Mouse (Mus musculus): Measurements from ENCODE around the gene Ndufs8.

Ndufs8 gene

GRCm38 (mm10) chr19:3904363-3904675 lies 8.3 kb downstream of the Ndufs8 start:
- no peak for DNase-seq (ENCODE audit: low spot score)

GRCm38 (mm10) chr19:3903648-3904362 lies 8.8 kb downstream of the Ndufs8 start:
- no peak for DNase-seq (ENCODE audit: low spot score)

GRCm38 (mm10) chr19:3902966-3903365 lies 9.6 kb downstream of the Ndufs8 start:
- DNase-seq (ENCODE audit: low spot score) = no peak

- DNase-seq (ENCODE audit: low spot score) = no peak
These were observed 13.0 kb downstream of the Ndufs8 start for GRCm38 (mm10) chr19:3899618-3900017.

GRCm38 (mm10) chr19:3898952-3899351 lies 13.6 kb downstream of the Ndufs8 start:
- DNase-seq (ENCODE audit: low spot score) = no peak

- no peak for DNase-seq (ENCODE audit: low spot score)
These were observed 15.0 kb downstream of the Ndufs8 start for GRCm38 (mm10) chr19:3897557-3897956.

GRCm38 (mm10) chr19:3896208-3896607 lies 16.4 kb downstream of the Ndufs8 start:
- DNase-seq (ENCODE audit: low spot score) = no peak

GRCm38 (mm10) chr19:3895171-3895631 lies 17.4 kb downstream of the Ndufs8 start:
- DNase-seq (ENCODE audit: low spot score) = no peak

- DNase-seq (ENCODE audit: low spot score) = no peak
These were observed 18.3 kb downstream of the Ndufs8 start for GRCm38 (mm10) chr19:3894294-3894693.

GRCm38 (mm10) chr19:3893545-3894116 lies 18.9 kb downstream of the Ndufs8 start:
- no peak for DNase-seq (ENCODE audit: low spot score)

GRCm38 (mm10) chr19:3890181-3890580 lies 22.4 kb downstream of the Ndufs8 start:
- DNase-seq (ENCODE audit: low spot score) = no peak

GRCm38 (mm10) chr19:3889096-3889495 lies 23.5 kb downstream of the Ndufs8 start:
- no peak for DNase-seq (ENCODE audit: low spot score)

GRCm38 (mm10) chr19:3884325-3884990 lies 28.1 kb downstream of the Ndufs8 start:
- no peak for DNase-seq (ENCODE audit: low spot score)

- no peak for DNase-seq (ENCODE audit: low spot score)
These were observed 30.4 kb downstream of the Ndufs8 start for GRCm38 (mm10) chr19:3882214-3882613.

GRCm38 (mm10) chr19:3880054-3880848 lies 32.3 kb downstream of the Ndufs8 start:
- no peak for DNase-seq (ENCODE audit: low spot score)

- no peak for DNase-seq (ENCODE audit: low spot score)
These were observed 37.5 kb downstream of the Ndufs8 start for GRCm38 (mm10) chr19:3875045-3875444.

GRCm38 (mm10) chr19:3872373-3872772 lies 40.2 kb downstream of the Ndufs8 start:
- DNase-seq (ENCODE audit: low spot score) = peak; percentile 44

- no peak for DNase-seq (ENCODE audit: low spot score)
These were observed 41.1 kb downstream of the Ndufs8 start for GRCm38 (mm10) chr19:3871468-3871867.

GRCm38 (mm10) chr19:3868290-3868689 lies 44.3 kb downstream of the Ndufs8 start:
- DNase-seq (ENCODE audit: low spot score) = no peak

GRCm38 (mm10) chr19:3864960-3865359 lies 47.6 kb downstream of the Ndufs8 start:
- no peak for DNase-seq (ENCODE audit: low spot score)

GRCm38 (mm10) chr19:3862713-3863112 lies 49.9 kb downstream of the Ndufs8 start:
- DNase-seq (ENCODE audit: low spot score) = no peak
